Mouse (Mus musculus) neural tube, embryonic 14.5 days (tissue): ENCODE results near the gene Stxbp1. TPM values are rescaled to one million over a fixed set of nuclear protein-coding genes. Genes with fewer than 3 reads are reported as not detected.
"Not testable (repeated sequence)": the region's sequence is repeated elsewhere in the genome, so short reads cannot be mapped to it uniquely, and the experiment has no call there.

Source experiments
- ATAC-seq: fragments of 200-750 bp; cut with Nextera tagmentation; 2 replicates; pipeline ENCODE4 v1.8.0; 2017; ENCODE audit warnings: low read depth, mild to moderate bottlenecking, moderate TSS enrichment, moderate library complexity
- H3K27ac ChIP-seq: fragments of 300-500 bp; sonication (generic); 2 replicates; pipeline ENCODE4 v1.5.1; 2014; ENCODE audit warnings: low read depth, mild to moderate bottlenecking, control low read depth, low read length, moderate library complexity, mixed read lengths
- H3K27me3 ChIP-seq: fragments of 300-500 bp; sonication (generic); 2 replicates; pipeline ENCODE4 v1.6.1; 2014; ENCODE audit warnings: low read length; ENCODE audit not compliant: control insufficient read depth, insufficient read depth
- H3K36me3 ChIP-seq: fragments of 300-500 bp; sonication (generic); 2 replicates; pipeline ENCODE4 v1.6.1; 2014; ENCODE audit warnings: low read length, mixed read lengths; ENCODE audit not compliant: control insufficient read depth, insufficient read depth
- H3K4me1 ChIP-seq: fragments of 300-500 bp; sonication (generic); 2 replicates; pipeline ENCODE4 v1.6.1; 2014; ENCODE audit warnings: low read length; ENCODE audit not compliant: control insufficient read depth, insufficient read depth
- H3K4me2 ChIP-seq: fragments of 300-500 bp; sonication (generic); 2 replicates; pipeline ENCODE4 v1.6.1; 2014; ENCODE audit warnings: mild to moderate bottlenecking, low read depth, low read length, control low read depth
- H3K4me3 ChIP-seq: fragments of 300-500 bp; sonication (generic); 2 replicates; pipeline ENCODE4 v1.5.1; 2014; ENCODE audit warnings: low read depth, low read length, control low read depth, mixed read lengths
- H3K9ac ChIP-seq: fragments of 300-500 bp; sonication (generic); replicated peaks from 2 replicates; pipeline ENCODE4 v1.6.1; 2014; ENCODE audit warnings: low read depth, mild to moderate bottlenecking, control low read depth, low read length, mixed read lengths
- H3K9me3 ChIP-seq: fragments of 300-500 bp; sonication (generic); 2 replicates; pipeline ENCODE4 v1.6.1; 2016; ENCODE audit warnings: low read length; ENCODE audit not compliant: control insufficient read depth
- WGBS: fragments of 180-500 bp; shearing (Covaris S2); extraction: QIAGEN DNeasy Blood & Tissue Kit; methylation state at CpG from one replicate; pipeline ENCODE4 v1.1.7; 2014; 5-methylcytosine and 5-hydroxymethylcytosine counted together
- polyA plus RNA-seq: library from polyadenylated mRNA; unstranded; fragments of >200 nt; fragmentation: Nextera tagmentation; extraction: Ambion mirVana; gene quantifications from 2 replicates; pipeline ENCODE4 v1.2.1, GENCODE M21; 2014

Gene Stxbp1
- polyA plus RNA-seq, 1 experiment from 2014 or later, result 312 TPM

DNA sequence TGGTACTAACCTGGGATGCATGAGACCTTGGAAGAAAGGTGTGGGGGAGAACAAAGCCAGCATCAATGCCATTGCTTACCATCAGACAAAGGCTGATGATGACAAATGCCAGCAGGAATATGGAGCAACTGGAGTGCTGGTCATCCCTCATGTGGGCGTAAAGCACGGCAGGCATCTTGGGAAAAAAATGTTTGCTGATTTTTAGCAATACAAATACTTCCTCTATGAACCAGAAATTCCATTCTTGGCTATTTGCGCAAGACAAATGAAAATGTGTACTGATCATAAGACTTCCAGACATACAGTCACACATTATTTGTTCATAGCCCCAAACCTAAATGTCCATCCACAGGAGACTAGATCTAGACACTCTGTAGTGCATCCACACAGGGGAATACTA is 16.3 kb upstream of the Stxbp1 start:
- 92% methylated on average over 3 of the region's 3 CpGs for WGBS

DNA sequence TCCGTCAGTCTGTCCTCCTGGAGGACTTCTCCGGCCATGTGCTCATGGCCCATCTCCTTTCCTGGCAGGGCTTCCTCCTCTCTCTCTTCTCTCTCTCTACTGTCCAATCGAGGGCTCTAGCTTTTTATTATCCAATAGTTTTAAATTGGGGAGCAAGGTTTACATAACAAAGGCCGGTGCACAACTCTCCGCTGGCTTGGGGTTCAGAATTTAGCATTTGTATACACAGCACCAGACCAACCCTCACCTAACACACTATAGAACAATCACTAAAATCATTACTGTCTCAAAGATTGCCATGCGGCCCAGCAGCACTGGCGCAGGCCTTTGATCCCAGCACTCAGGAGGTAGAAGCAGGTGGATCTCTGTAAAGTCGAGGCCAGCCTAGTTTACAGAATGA is 13.8 kb upstream of the Stxbp1 start:
- WGBS, result 64% methylated on average over 8 of the region's 8 CpGs
- H3K4me3 ChIP-seq, result no peak overlapping the region

More for the DNA sequence above, 16.3 kb upstream of the Stxbp1 start:
- no peaks in the 10 kb centered on the region for H3K4me1 ChIP-seq
- no peak overlapping the region for H3K4me3 ChIP-seq
- H3K27ac ChIP-seq, result no peak overlapping the region
- H3K27me3 ChIP-seq, result no peaks in the 10 kb centered on the region
- H3K9me3 ChIP-seq, result no peaks in the 10 kb centered on the region
- H3K36me3 ChIP-seq, result no peaks in the 10 kb centered on the region
- no peak overlapping the region for H3K4me2 ChIP-seq
- no peak for ATAC-seq
- H3K9ac ChIP-seq, result no peak overlapping the region

DNA sequence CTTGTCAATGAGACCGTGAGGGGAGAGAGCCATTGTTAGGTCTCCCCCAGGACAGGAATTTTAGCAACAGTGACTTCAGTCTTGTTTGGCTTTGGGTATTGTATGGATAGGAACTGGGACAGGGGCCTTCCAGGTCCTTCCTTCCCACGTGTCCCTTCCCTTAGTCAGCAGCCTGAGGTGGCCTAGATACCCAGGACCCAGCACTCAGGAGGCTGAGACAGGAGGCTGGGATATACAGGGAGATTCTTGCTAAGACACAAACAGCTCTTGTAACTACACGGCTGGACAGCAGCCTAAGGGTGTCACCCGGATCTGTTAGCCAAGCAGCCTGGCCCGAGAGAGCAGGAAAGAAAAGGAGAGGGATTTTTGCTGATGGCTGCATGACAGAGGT is 12.6 kb upstream of the Stxbp1 start:
- Histone ChIP-seq H3K36me3 (no peaks in the 10 kb centered on the region), H3K27ac (no peak overlapping the region), H3K9ac (no peak overlapping the region), H3K4me2 (no peak overlapping the region), H3K27me3 (no peaks in the 10 kb centered on the region), H3K4me1 (no peaks in the 10 kb centered on the region), H3K9me3 (no peaks in the 10 kb centered on the region), H3K4me3 (no peak overlapping the region)
- 84% methylated on average over 5 of the region's 5 CpGs for WGBS
- ATAC-seq, result no peak

More for the DNA sequence above, 13.8 kb upstream of the Stxbp1 start:
- no peaks in the 10 kb centered on the region for H3K4me1 ChIP-seq
- no peak overlapping the region for H3K27ac ChIP-seq
- H3K9me3 ChIP-seq, result no peaks in the 10 kb centered on the region
- ATAC-seq, result no peak
- no peaks in the 10 kb centered on the region for H3K27me3 ChIP-seq
- H3K4me2 ChIP-seq, result no peak overlapping the region
- no peak overlapping the region for H3K9ac ChIP-seq
- no peaks in the 10 kb centered on the region for H3K36me3 ChIP-seq

DNA sequence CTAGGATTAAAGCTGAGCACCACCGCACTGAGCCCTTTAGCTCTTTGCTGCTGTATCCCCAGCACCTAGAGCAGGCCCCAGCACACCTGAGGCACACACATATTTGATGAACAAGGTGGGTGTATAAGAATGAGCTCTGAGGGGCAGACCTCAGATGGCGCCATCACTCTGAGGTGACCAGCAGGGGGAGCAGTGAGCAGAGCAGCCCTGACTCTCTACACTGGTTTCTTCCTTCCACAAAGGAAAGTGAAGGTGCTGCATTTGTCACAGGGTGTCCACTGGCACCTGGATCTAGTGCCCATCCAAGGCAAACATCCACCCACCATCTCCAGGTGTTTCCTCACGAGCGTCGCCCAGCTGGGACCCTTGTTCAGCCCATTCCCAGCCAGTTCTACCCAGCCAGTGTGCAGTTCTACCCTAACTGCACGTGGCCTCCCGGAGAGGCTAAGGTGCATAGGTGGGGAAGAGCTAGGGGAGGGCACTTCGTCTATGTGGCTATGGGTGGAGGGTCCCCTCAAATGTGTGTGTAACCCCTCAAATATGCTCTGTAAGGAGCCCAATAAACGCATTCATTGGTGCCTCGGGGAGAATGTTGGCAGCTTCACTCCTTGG is 12.1 kb upstream of the Stxbp1 start:
- no peak overlapping the region for H3K9ac ChIP-seq
- H3K27me3 ChIP-seq, result no peaks in the 10 kb centered on the region
- H3K4me1 ChIP-seq, result no peaks in the 10 kb centered on the region
- H3K4me3 ChIP-seq, result no peak overlapping the region
- no peak overlapping the region for H3K4me2 ChIP-seq
- H3K36me3 ChIP-seq, result no peaks in the 10 kb centered on the region
- ATAC-seq, result peak; percentile 52
- WGBS, result 50% methylated on average over 10 of the region's 10 CpGs
- no peak overlapping the region for H3K27ac ChIP-seq
- H3K9me3 ChIP-seq, result no peaks in the 10 kb centered on the region

DNA sequence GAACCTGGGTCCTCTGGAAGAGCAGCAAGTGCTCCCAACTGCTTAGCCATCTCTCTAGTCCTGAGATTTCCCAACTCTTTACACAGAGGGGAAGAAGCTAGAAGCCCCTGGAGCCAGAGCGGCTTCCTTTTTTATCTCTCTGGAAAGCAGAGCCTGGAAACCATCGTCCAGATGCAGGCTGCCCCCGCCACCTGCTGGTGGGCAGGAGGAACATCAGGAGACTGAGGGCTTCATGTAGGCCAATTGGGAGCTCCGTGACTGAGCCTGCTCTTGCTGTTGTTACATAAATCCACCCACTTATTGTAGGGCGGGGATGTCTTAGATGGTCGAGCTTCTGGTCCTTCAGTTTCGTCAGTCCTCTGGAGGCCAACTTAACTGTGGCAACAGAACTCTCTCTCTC is 10.5 kb upstream of the Stxbp1 start:
- H3K27me3 ChIP-seq, result no peaks in the 10 kb centered on the region
- H3K4me1 ChIP-seq, result no peaks in the 10 kb centered on the region
- no peaks in the 10 kb centered on the region for H3K9me3 ChIP-seq
- no peak overlapping the region for H3K4me3 ChIP-seq
- H3K4me2 ChIP-seq, result no peak overlapping the region
- no peak overlapping the region for H3K27ac ChIP-seq
- 2% methylated on average over 7 of the region's 7 CpGs for WGBS
- H3K36me3 ChIP-seq, result no peaks in the 10 kb centered on the region
- peak; percentile 77; the same call in 1 of the 2 replicates for ATAC-seq
- no peak overlapping the region for H3K9ac ChIP-seq

DNA sequence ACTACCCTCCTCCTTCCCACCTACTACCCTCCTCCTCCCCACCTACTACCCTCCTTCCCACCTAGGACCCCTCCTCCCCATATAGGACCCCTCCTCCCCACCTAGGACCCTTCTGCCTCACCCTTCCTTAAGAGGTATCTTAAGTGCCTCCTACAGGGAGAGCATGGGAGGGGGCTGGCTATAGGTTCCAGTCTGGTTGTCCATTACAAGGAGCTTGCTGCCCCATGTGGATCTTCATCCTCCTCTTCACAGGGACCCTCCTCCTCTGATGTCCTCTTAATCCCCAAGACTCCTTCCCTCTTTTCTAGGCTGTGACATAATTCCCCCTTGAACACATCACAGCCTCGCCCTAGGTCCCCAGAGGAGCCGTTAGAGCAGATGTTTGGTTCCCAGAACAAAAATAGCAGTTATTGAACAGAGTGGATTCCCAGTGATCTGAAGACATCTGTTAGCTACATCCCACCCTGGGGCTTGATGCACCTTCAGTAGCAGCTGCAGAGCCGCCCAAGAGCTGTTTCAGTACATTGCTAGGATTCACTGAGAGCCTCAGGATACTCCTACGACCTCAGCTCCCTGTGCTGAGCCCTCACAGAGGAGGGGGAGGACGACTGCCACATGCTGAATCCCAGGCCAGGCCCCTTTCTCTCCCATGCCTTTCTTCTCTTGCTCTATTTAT is 8.9 kb upstream of the Stxbp1 start:
- Histone ChIP-seq H3K9me3 (no peaks in the 10 kb centered on the region), H3K4me3 (no peak overlapping the region), H3K27me3 (no peaks in the 10 kb centered on the region), H3K9ac (no peak overlapping the region), H3K4me2 (no peak overlapping the region), H3K36me3 (no peaks in the 10 kb centered on the region), H3K4me1 (no peaks in the 10 kb centered on the region), H3K27ac (no peak overlapping the region)
- ATAC-seq, result no peak
- 39% methylated on average over 5 of the region's 5 CpGs for WGBS

DNA sequence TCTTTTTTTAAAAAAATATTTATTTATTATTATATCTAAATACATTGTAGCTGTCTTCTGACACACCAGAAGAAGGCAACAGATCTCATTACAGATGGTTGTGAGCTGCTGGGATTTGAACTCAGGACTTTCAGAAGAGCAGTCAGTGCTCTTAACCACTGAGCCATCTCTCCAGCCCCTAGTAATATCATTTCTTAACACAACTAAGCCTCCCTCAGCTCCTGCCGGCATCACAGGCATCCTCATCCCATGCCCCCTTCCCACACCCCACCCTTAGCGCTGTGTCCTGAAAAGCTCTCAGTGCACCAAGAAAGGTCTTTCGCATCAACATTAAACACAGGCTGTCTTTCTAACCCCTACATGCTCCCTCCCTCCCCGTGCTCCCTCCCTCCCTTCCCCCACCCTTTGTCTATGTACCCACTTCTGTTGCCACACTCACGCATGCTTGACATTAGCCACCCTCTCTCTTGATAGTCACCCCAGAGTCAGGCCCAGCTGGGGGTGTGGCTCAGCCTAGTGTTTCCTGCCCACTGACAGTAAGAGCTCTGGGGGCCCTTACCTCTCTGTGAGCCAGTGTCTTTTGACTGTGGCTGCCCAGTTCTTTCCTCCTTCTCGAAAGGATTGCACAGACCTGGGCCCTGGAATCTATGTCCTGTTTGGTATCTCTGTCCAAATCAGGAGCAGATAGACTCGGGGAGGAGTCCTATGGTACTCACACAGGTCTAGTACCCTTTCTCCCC is 8.2 kb upstream of the Stxbp1 start:
- no peak overlapping the region for H3K4me2 ChIP-seq

DNA sequence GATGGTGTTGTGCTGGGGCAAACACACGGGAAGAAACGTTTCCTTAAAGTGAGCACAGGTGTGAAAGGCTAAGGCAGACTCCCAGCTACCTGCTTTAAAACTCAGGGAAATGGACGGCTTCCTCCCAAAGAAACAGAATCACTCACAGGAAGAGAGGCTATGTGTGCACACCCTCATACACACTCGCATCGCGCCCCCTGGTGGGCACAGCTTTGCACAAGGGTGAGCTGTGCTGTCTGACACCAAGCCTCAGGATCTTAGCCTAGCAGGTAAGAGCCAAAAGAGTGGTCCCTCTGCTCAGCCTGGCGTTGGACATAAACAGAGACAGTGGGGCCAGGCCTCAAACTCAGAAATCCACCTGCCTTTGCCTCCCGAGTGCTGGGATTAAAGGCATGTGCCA is 7.2 kb upstream of the Stxbp1 start:
- 4% methylated on average over 8 of the region's 8 CpGs for WGBS
- Histone ChIP-seq H3K27me3 (no peaks in the 10 kb centered on the region), H3K9ac (no peak overlapping the region), H3K4me2 (no peak overlapping the region), H3K27ac (no peak overlapping the region), H3K4me1 (no peaks in the 10 kb centered on the region), H3K36me3 (no peaks in the 10 kb centered on the region), H3K4me3 (no peak overlapping the region), H3K9me3 (no peaks in the 10 kb centered on the region)
- peak; percentile 68; the same call in 1 of the 2 replicates for ATAC-seq

More for the DNA sequence above, 8.2 kb upstream of the Stxbp1 start:
- Histone ChIP-seq H3K4me3 (no peak overlapping the region), H3K4me1 (no peaks in the 10 kb centered on the region), H3K9ac (no peak overlapping the region), H3K36me3 (no peaks in the 10 kb centered on the region), H3K27me3 (no peaks in the 10 kb centered on the region), H3K27ac (no peak overlapping the region), H3K9me3 (no peaks in the 10 kb centered on the region)
- WGBS, result 74% methylated on average over 7 of the region's 7 CpGs
- ATAC-seq, result no peak

DNA sequence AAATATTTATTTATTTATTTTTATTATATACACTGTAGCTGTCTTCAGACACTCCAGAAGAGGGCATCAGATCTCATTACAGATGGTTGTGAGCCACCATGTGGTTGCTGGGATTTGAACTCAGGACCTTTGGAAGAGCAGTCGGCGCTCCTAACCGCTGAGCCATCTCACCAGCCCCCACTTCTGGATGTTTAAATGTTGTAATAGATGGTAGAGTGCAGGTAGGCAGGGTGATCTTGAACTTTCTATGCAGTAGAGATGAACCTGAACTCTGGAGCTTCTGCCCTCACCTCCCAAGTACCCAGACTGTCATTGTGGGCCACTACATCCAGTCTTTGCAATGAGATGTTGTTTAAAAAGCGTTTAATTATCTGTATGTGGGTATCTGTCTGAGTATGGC is 6.7 kb upstream of the Stxbp1 start:
- not testable (repeated sequence) for H3K4me1 ChIP-seq, H3K27ac ChIP-seq

More for the DNA sequence above, 6.7 kb upstream of the Stxbp1 start:
- H3K36me3 ChIP-seq, H3K4me2 ChIP-seq, ATAC-seq, H3K9ac ChIP-seq, H3K4me3 ChIP-seq, H3K27me3 ChIP-seq, H3K9me3 ChIP-seq: not testable (repeated sequence)
- WGBS, result 74% methylated on average over 4 of the region's 4 CpGs
